Mouse (Mus musculus) thymus, adult 2 months (tissue): ENCODE measurements around the gene Mul1.

Source experiments
- CTCF ChIP-seq: fragments of 200-500 bp; IDR thresholded peaks from 2 replicates; pipeline ENCODE4 v1.5.1; 2012; ENCODE audit warnings: mild to moderate bottlenecking, control low read depth, low read length, moderate library complexity, borderline replicate concordance; ENCODE audit not compliant: control insufficient read depth, poor library complexity, insufficient read depth; ENCODE audit errors: extremely low read depth
- POLR2A ChIP-seq: fragments of 200-500 bp; IDR thresholded peaks from 2 replicates; pipeline ENCODE4 v1.6.1; 2012; ENCODE audit warnings: mild to moderate bottlenecking, low read length, control low read depth, moderate library complexity; ENCODE audit not compliant: control insufficient read depth, poor library complexity, insufficient read depth; ENCODE audit errors: extremely low read depth

GRCm38 (mm10) chr4:138479595-138479994, 45.1 kb downstream of the Mul1 start:
- TF ChIP-seq CTCF (no peak), POLR2A (no peak)
